Mouse (Mus musculus) brain, embryonic 18.5 days (tissue): ENCODE measurements around the gene Alg14.

Experiments used
- DNase-seq: peaks from one replicate; pipeline ENCODE4 v3.0.0-alpha.2; 2012; ENCODE audit warnings: low read depth, low spot score

The Alg14 gene

DNA sequence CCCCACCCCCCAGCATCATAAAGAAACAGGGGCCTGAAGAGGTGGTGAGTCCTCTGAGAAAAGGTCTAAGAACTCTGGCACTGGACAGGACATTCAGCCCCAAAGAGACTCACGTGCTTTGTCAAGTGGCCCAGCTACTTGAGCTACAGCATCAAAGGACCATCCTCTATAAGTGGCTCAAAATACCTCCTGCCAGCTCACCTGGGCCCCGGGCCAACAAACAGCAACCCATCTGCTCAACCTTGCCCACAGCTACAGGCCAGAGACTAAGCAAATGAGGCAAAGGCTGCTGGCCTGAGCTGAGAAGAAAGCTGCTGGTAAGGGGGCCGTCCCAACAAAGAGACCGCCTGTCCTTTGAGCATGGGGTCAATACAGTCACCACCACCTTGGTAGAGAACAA, 14.0 kb upstream of the Alg14 start:
- no peak for DNase-seq

DNA sequence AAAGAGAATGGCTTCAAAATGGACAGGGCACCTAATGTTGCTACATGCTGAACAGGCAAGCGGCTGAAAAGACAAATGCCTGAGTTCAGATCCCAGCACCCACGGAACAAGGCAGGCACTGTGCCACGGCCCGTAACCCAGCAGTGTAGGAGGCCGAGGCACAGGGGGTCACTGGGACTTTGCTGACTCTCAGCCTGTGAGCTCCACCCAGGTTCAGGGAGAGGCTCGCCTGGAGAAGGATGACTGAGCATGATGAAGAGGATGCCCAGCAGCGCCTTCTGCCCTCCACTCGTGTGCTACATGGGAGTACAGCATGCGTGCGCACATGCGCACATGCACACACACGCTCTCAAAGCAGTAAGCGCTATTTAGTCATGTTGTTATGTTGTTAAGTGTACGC, 11.9 kb upstream of the Alg14 start:
- no peak for DNase-seq

GRCm38 (mm10) chr3:121282998-121283397, 8.6 kb upstream of the Alg14 start, which contains the start of gene Tmem56:
Gene Tmem56, minus strand, starts transcription at chr3:121283098.
- no peak for DNase-seq

DNA sequence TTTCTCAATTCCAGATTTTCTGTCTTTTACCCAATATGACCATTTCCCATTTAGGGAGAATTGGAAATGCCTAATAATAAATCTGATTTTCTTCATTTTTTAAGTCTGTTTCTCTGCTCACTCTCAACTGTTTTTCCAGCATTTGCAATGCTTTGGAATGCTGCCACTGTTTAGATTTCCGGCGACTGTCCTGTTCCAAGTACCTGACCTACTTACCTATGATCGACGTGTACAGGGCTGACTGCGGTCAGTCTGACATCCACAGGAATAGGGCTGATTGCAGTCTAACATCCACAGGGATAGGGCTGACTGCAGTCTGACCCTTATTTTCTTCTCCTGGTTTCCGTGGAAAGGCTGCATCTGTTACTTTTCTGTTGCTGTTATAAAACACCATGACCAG, 6.4 kb upstream of the Alg14 start:
- DNase-seq: no peak

DNA sequence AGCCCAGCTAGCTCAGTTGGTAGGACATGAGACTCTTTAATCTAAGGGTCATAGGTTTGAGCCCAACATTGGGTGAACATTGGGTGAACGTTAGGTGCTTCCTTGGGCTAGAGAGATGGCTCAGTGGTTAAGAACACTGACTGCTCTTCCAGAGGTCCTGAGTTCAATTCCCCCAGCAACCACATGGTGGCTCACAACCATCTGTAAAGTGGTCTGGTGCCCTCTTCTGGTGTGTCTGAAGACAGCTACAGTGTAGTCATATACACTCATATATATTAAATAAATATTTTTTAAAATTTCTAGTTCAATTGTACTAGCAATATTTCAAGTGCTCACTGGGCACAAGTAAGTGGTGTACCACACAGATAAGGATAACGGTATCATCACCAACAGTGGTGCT, 4.4 kb upstream of the Alg14 start:
- DNase-seq: no peak

DNA sequence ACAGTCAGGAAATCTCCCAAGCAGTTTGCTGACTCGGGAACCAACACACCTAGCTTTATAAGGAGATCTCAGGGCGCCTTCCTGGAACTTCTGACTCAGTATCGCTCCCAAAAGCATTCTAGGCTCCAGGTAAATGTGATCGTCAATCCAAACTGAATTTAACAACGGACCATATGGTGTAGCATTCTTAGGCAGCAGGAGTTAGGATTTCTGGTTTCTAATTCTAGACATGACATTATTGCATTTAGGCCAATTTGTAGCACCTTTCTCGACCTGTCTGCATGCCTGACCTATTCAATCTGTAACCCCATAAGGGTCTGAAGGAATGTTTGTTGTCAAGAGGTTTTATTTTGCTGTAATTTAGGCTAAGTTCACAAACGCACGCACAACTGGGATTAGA, 892 bp upstream of the Alg14 start:
- no peak for DNase-seq

GRCm38 (mm10) chr3:121291225-121291559, 381 bp upstream of the Alg14 start:
- no peak for DNase-seq

DNA sequence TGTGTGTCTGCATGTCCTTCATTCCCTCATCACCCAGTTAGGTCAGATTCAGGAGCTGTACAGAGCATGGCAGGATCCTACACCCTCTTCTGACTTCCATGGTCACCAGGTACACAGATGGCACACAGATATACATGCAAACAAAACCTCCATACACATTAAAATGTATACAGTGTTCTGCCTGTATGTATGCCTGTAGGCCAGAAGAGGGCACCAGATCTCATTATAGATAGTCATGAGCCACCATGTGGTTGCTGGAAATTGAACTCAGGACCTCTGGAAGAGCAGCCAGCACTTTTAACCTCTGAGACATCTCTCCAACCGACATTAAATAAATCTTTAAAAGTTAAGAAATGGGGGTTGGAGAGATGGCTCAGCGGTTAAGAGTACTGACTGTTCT, 2.6 kb downstream of the Alg14 start:
- DNase-seq: no peak

GRCm38 (mm10) chr3:121306641-121307040, 15.1 kb downstream of the Alg14 start:
- no peak for DNase-seq

DNA sequence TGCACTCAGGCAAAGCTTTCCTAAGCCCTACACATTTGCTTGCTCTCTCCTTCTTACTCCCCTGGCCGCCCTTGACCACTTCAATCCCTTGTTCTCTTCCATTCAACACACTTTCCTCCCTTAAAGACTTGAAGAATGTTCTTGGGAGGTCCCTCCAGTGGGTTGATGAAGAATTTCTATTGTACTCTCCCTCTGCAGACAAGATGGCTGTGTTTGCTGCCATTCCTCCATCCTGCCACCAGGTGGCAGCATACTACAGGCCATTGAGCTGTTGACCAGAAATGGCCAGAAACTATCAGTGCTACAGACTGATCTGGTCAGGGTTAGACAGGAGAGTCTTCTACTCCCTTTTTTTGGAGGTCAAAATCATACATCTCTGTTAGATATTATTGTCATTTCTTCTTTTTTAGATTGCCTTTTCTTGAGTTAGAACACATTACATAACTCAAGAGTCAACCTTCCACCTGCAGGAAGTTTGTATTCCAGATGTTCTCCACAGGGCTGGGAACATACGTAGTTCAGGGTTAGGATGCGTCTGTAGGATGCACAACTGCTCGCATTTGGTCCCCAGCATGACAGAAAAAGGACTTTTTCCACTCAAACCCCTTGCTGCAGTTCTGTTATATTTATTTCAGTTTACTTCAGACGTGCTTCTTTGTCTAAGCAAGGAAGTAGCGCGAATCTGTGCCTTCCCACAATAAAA, 16.1 kb downstream of the Alg14 start:
- DNase-seq: peak; percentile 51

GRCm38 (mm10) chr3:121308935-121309334, 17.4 kb downstream of the Alg14 start:
- no peak for DNase-seq

GRCm38 (mm10) chr3:121309429-121309828, 17.9 kb downstream of the Alg14 start:
- no peak for DNase-seq

DNA sequence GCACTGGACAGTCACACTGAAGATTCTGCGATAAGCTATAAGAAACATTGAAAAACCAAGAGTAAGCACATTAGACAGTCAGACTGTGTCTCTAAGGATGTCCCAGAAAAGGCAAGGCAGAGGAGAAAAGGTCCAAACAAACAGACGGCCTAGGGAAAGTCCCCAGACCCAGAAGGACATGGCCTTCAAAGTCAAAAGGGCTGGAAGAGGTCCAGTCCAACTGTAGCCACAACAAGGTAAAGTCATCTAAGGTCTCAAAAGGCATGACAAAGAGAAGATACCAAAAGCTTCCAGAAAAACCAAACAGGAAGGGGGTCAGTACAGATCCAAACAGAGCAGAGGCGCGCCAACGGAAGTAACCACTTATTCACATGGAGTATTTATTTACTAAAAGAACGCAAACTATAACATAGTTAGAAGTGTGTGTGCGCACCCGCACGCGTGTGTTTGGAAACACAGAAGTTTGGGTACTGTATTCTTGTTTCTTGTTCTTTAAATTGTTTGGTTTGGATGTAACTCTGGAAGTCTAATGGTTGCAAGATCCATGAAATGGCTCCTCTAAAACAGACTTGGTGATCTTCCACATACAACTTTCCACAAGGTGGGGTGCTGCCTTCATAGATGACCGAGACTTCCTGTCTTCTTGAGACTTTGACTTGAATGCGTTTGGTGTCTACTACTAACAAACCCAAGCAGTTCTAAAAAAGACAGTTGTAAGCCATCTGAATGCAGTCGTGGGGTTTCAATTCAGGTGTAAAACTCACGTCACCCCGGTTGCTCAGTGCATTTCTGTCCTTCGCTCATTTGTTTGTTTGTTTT, 18.5 kb downstream of the Alg14 start:
- DNase-seq: no peak

DNA sequence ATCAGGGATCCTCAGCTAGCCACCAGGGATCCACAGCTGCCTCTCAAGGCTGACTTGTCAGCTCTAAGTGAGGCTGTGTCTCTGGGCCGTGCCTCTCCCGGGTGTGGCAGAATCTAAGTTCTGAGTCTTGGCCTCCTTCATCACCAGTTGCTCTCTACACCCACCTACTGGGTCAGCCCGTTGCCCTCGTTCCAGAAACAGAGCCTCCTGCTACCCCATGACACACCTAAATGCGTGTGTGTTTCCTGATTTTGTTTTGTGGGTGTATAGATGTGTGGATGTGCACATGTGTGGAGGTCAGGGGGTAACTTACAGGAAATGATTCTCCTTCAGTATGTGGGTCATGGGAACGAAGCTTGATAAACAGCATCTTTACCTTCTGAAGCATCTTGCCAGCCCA, 20.9 kb downstream of the Alg14 start:
- DNase-seq: no peak

- DNase-seq: no peak
Observed at GRCm38 (mm10) chr3:121312979-121313378, 21.4 kb downstream of the Alg14 start.

GRCm38 (mm10) chr3:121314149-121314548, 22.6 kb downstream of the Alg14 start:
- DNase-seq: no peak

DNA sequence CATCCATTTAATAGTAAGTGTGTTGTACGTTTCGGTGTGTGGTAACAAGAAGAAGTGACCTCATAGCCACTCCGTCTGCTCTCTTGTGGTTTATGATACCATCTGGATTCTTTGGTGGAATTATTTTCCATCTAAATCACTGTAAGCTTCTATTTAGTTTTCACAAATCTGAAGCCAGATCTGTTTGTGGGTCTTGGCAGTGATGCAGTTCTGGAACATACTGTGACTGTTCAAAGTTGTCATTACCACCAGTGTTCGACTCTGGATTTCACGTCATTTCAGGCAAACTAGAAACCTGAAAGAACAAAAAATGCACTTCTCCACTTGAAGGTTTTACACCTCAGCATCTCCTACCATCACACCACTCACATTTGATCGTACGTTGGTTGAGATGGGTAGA, 23.9 kb downstream of the Alg14 start:
- no peak for DNase-seq

DNA sequence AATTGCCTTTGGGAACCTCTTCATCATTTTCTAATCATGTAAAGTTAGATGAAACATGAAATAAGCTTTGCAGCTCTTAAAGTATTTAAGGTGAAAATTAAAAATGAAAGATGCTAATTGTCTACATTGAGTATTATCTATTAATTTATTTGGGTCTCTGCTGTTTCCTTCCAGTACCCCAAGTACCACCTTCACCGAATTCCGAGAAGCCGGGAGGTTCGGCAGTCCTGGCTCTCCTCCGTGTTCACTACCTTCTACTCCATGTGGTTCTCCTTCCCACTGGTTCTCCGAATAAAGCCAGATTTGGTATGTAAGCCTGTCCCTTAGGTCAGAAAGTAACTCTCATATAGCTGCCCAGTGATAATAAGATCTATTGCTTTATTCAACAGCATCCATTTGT, 28.3 kb downstream of the Alg14 start:
- no peak for DNase-seq

GRCm38 (mm10) chr3:121320896-121321295, 29.3 kb downstream of the Alg14 start:
- DNase-seq: no peak

GRCm38 (mm10) chr3:121323371-121323770, 31.8 kb downstream of the Alg14 start:
- DNase-seq: no peak

GRCm38 (mm10) chr3:121327406-121327805, 35.8 kb downstream of the Alg14 start:
- no peak for DNase-seq

- DNase-seq: no peak
Observed at GRCm38 (mm10) chr3:121329647-121330046, 38.1 kb downstream of the Alg14 start.

- DNase-seq: no peak
Observed at GRCm38 (mm10) chr3:121330244-121330646, 38.7 kb downstream of the Alg14 start.
